Mouse (Mus musculus) cerebellum, adult (tissue): ENCODE results near the gene A630073D07Rik.
"Not testable (repeated sequence)": the region's sequence is repeated elsewhere in the genome, so short reads cannot be mapped to it uniquely, and the experiment has no call there.

Experiments
- ATAC-seq: cut with Nextera tagmentation; 2 replicates; pipeline ENCODE4 v1.9.2; 2017; ENCODE audit warnings: mild to moderate bottlenecking, moderate library complexity, mixed read lengths; ENCODE audit not compliant: insufficient number of reproducible peaks, low FRiP score, low TSS enrichment

Gene A630073D07Rik

GRCm38 (mm10) chr6:132651426-132651825, at the start of gene A630073D07Rik:
TSS of gene A630073D07Rik (minus strand) at chr6:132651526.
- no peak for ATAC-seq

- no peak for ATAC-seq
Measured at GRCm38 (mm10) chr6:132700907-132701306, 49.6 kb upstream of the A630073D07Rik start, which contains the start of gene Tas2r121. TSS of gene Tas2r121 (minus strand) at chr6:132701007.

- not testable (repeated sequence) for ATAC-seq
Measured at GRCm38 (mm10) chr6:132691596-132691995, 40.3 kb upstream of the A630073D07Rik start.

GRCm38 (mm10) chr6:132656653-132657052, 5.3 kb upstream of the A630073D07Rik start, which contains the start of gene Tas2r120:
TSS of gene Tas2r120 (plus strand) at chr6:132656953.
- no peak for ATAC-seq

GRCm38 (mm10) chr6:132649399-132649798, 1.9 kb downstream of the A630073D07Rik start:
- ATAC-seq: no peak

GRCm38 (mm10) chr6:132595613-132596012, 55.7 kb downstream of the A630073D07Rik start, which contains the start of gene Prp2:
TSS of gene Prp2 (plus strand) at chr6:132595913.
- not testable (repeated sequence) for ATAC-seq
